Mouse (Mus musculus): ENCODE measurements around the gene Bicdl1.

The Bicdl1 gene

GRCm38 (mm10) chr5:115731001-115731731, at the start of gene Bicdl1:
Gene Bicdl1, minus strand, starts transcription at chr5:115731621.
- no peak for TF ChIP-seq GATA4 (IDR thresholded peaks at IDR 0.05; ENCODE audit: insufficient replicate concordance, low read length)

- TF ChIP-seq GATA4 (IDR thresholded peaks at IDR 0.05; ENCODE audit: insufficient replicate concordance, low read length): no peak
Observed at GRCm38 (mm10) chr5:115776911-115777310, 45.5 kb upstream of the Bicdl1 start.

- peak; percentile 85; the same call in 1 of the 2 replicates for TF ChIP-seq GATA4 (IDR thresholded peaks at IDR 0.05; ENCODE audit: insufficient replicate concordance, low read length)
Observed at GRCm38 (mm10) chr5:115775350-115775749, 43.9 kb upstream of the Bicdl1 start.

GRCm38 (mm10) chr5:115770048-115770447, 38.6 kb upstream of the Bicdl1 start:
- TF ChIP-seq GATA4 (IDR thresholded peaks at IDR 0.05; ENCODE audit: insufficient replicate concordance, low read length): no peak

- TF ChIP-seq GATA4 (IDR thresholded peaks at IDR 0.05; ENCODE audit: insufficient replicate concordance, low read length): no peak
Observed at GRCm38 (mm10) chr5:115769116-115769515, 37.7 kb upstream of the Bicdl1 start.

GRCm38 (mm10) chr5:115766821-115767220, 35.4 kb upstream of the Bicdl1 start:
- no peak for TF ChIP-seq GATA4 (IDR thresholded peaks at IDR 0.05; ENCODE audit: insufficient replicate concordance, low read length)

GRCm38 (mm10) chr5:115763981-115764380, 32.6 kb upstream of the Bicdl1 start:
- no peak for TF ChIP-seq GATA4 (IDR thresholded peaks at IDR 0.05; ENCODE audit: insufficient replicate concordance, low read length)

- no peak for TF ChIP-seq GATA4 (IDR thresholded peaks at IDR 0.05; ENCODE audit: insufficient replicate concordance, low read length)
Observed at GRCm38 (mm10) chr5:115760903-115761302, 29.5 kb upstream of the Bicdl1 start.

- TF ChIP-seq GATA4 (IDR thresholded peaks at IDR 0.05; ENCODE audit: insufficient replicate concordance, low read length): no peak
Observed at GRCm38 (mm10) chr5:115758431-115759180, 27.2 kb upstream of the Bicdl1 start.

GRCm38 (mm10) chr5:115757516-115757915, 26.1 kb upstream of the Bicdl1 start:
- no peak for TF ChIP-seq GATA4 (IDR thresholded peaks at IDR 0.05; ENCODE audit: insufficient replicate concordance, low read length)

- TF ChIP-seq GATA4 (IDR thresholded peaks at IDR 0.05; ENCODE audit: insufficient replicate concordance, low read length): no peak
Observed at GRCm38 (mm10) chr5:115755501-115755900, 24.1 kb upstream of the Bicdl1 start.

GRCm38 (mm10) chr5:115754831-115755230, 23.4 kb upstream of the Bicdl1 start:
- no peak for TF ChIP-seq GATA4 (IDR thresholded peaks at IDR 0.05; ENCODE audit: insufficient replicate concordance, low read length)

GRCm38 (mm10) chr5:115752883-115753282, 21.5 kb upstream of the Bicdl1 start:
- TF ChIP-seq GATA4 (IDR thresholded peaks at IDR 0.05; ENCODE audit: insufficient replicate concordance, low read length): no peak

GRCm38 (mm10) chr5:115748316-115748715, 16.9 kb upstream of the Bicdl1 start:
- no peak for TF ChIP-seq GATA4 (IDR thresholded peaks at IDR 0.05; ENCODE audit: insufficient replicate concordance, low read length)

GRCm38 (mm10) chr5:115745319-115745718, 13.9 kb upstream of the Bicdl1 start:
- TF ChIP-seq GATA4 (IDR thresholded peaks at IDR 0.05; ENCODE audit: insufficient replicate concordance, low read length): no peak

- TF ChIP-seq GATA4 (IDR thresholded peaks at IDR 0.05; ENCODE audit: insufficient replicate concordance, low read length): no peak
Observed at GRCm38 (mm10) chr5:115738032-115738431, 6.6 kb upstream of the Bicdl1 start.
